Mouse (Mus musculus) spleen, adult 2 months (tissue): ENCODE data around the gene BB287469.
"Not testable (repeated sequence)": the region's sequence is repeated elsewhere in the genome, so short reads cannot be mapped to it uniquely, and the experiment has no call there.

Experiments used
- CTCF ChIP-seq: fragments of 200-500 bp; IDR thresholded peaks from 2 replicates; pipeline ENCODE4 v1.5.1; 2011; ENCODE audit warnings: mild to moderate bottlenecking, inconsistent platforms; ENCODE audit not compliant: insufficient read depth, insufficient read length, insufficient replicate concordance; ENCODE audit errors: extremely low read depth
- POLR2A ChIP-seq: fragments of 200-500 bp; IDR thresholded peaks from 2 replicates; pipeline ENCODE4 v1.6.1; 2011; ENCODE audit warnings: low read depth, low read length, inconsistent platforms

DNA sequence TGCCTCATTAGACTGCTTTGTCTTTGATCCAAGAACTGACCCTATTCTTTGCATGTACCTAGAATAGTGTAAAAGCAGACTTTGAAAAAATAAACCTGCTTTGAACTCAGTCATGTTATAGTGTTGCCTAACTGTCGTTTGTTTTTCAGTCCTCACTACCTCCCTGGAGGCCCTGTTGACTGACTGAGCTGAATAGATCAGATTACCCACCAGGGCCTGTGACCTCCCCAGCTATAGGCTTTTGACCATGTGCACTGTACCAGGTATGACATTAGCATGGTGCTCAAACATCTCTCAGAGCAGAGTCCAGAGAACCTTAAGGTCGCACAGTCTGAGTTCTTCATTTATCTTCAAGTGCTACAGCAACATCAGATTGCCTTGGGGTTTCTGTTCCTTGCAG is 34.3 kb downstream of the BB287469 start:
- not testable (repeated sequence) for TF ChIP-seq CTCF, POLR2A
